Mouse (Mus musculus) brain, embryonic 14.5 days (tissue): Measurements from ENCODE around the gene Ssbp4.

Experiments
- CTCF ChIP-seq: fragments of 200-500 bp; IDR thresholded peaks from 2 replicates; pipeline ENCODE4 v1.5.1; 2012; ENCODE audit warnings: inconsistent platforms, mild to moderate bottlenecking, moderate library complexity, borderline replicate concordance; ENCODE audit not compliant: insufficient read depth, insufficient read length; ENCODE audit errors: extremely low read depth
- POLR2A ChIP-seq: fragments of 200-500 bp; IDR thresholded peaks from 2 replicates; pipeline ENCODE4 v1.6.1; 2012; ENCODE audit warnings: mild to moderate bottlenecking, inconsistent platforms, borderline replicate concordance; ENCODE audit not compliant: poor library complexity, insufficient read depth, insufficient read length, severe bottlenecking; ENCODE audit errors: extremely low read depth

DNA sequence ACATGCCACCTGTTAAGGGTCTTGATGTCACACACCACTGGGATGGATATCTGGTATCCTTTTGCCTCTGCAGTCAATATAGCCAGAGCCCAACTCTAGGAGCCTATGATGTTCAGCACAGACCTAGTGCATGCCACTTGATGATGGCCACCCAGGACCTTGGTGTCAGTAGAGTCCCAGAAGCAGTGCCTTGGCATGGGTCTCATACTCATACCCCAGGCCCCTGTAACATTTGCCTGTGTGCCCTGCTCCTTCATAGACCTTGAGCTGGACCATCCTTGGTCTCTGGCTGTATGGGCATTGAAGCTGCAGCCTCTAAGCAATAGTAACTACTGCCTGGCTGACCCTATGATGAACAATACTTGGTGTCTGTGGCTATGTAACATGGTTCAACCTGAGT lies 34.4 kb downstream of the Ssbp4 start:
- no peak for TF ChIP-seq POLR2A
- no peak for TF ChIP-seq CTCF
